Mouse (Mus musculus) embryonic facial prominence, embryonic 11.5 days (tissue): ENCODE measurements at regions not wholly inside any gene's neighbourhood (a gene's known extent, or its start where the extent isn't known, plus 50 kb on each side); places are given as distances from the start of the nearest gene placed in this dataset.
A peak's percentile ranks its signal among the peaks of the same experiment; 100 is the strongest.

ENCODE experiments used
- ATAC-seq: fragments of 200-750 bp; cut with Nextera tagmentation; replicated peaks from 2 replicates; pipeline ENCODE4 v1.8.0; 2017; ENCODE audit warnings: low read depth; ENCODE audit not compliant: insufficient number of reproducible peaks, low FRiP score, low TSS enrichment
- DNase-seq: peaks from one replicate; pipeline ENCODE4 v3.0.0-alpha.2; 2015; ENCODE audit warnings: low spot score
- H3K27ac ChIP-seq: fragments of 300-500 bp; sonication (generic); replicated peaks from 2 replicates; pipeline ENCODE4 v1.5.1; 2014; ENCODE audit warnings: mild to moderate bottlenecking, low read depth, low read length, control low read depth
- H3K27me3 ChIP-seq: fragments of 300-500 bp; sonication (generic); 2 replicates; pipeline ENCODE4 v1.6.1; 2014; ENCODE audit warnings: mild to moderate bottlenecking, low read length, moderate library complexity, mixed read lengths; ENCODE audit not compliant: control insufficient read depth, insufficient read depth
- H3K36me3 ChIP-seq: fragments of 300-500 bp; sonication (generic); replicated peaks from 2 replicates; pipeline ENCODE4 v1.6.1; 2014; ENCODE audit warnings: low read depth, mild to moderate bottlenecking, low read length, moderate library complexity, mixed read lengths; ENCODE audit not compliant: control insufficient read depth, insufficient read depth
- H3K4me1 ChIP-seq: fragments of 300-500 bp; sonication (generic); 2 replicates; pipeline ENCODE4 v1.6.1; 2014; ENCODE audit warnings: low read length, mixed read lengths; ENCODE audit not compliant: control insufficient read depth, insufficient read depth
- H3K4me2 ChIP-seq: fragments of 300-500 bp; sonication (generic); 2 replicates; pipeline ENCODE4 v1.6.1; 2014; ENCODE audit warnings: low read depth, mild to moderate bottlenecking, control low read depth, low read length, moderate library complexity
- H3K4me3 ChIP-seq: fragments of 300-500 bp; sonication (generic); 2 replicates; pipeline ENCODE4 v1.5.1; 2014; ENCODE audit warnings: low read depth, low read length, control low read depth
- H3K9ac ChIP-seq: fragments of 300-500 bp; sonication (generic); replicated peaks from 2 replicates; pipeline ENCODE4 v1.6.1; 2014; ENCODE audit warnings: mild to moderate bottlenecking, control low read depth, low read length
- H3K9me3 ChIP-seq: fragments of 300-500 bp; sonication (generic); replicated peaks from 2 replicates; pipeline ENCODE4 v1.6.1; 2016; ENCODE audit warnings: mild to moderate bottlenecking, low read length, inconsistent platforms, mixed read lengths; ENCODE audit not compliant: control insufficient read depth
- WGBS: fragments of 180-500 bp; shearing (Covaris S2); extraction: QIAGEN DNeasy Blood & Tissue Kit; methylation state at CpG from one replicate; pipeline ENCODE4 v1.1.7; 2014; 5-methylcytosine and 5-hydroxymethylcytosine counted together

DNA sequence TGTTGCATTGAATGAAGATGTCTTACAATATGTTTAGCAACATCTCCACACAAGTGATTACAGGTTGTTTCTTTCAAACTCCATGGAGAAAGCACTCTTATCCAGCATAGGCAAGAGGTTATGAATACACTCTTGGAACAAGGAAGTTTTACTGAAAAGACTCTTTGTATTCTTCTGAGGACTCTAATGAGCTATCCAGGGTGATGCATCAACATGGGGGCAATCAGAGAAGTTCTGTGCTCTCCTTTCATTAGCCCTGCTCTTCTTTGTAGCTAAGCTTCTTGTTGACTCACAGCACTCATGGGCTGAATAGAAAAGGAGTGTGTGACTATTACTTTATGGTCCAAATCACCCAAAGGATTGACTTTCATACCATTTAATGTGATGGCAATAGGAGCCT, 242.6 kb upstream of the Tmem161b start:
- ATAC-seq (no peak), DNase-seq (no peak)
- H3K4me1 ChIP-seq, result no peaks in the 10 kb centered on the region
- H3K36me3 ChIP-seq, result no peaks in the 10 kb centered on the region
- H3K4me2 ChIP-seq, result no peak overlapping the region
- H3K9me3 ChIP-seq, result no peaks in the 10 kb centered on the region
- H3K27ac ChIP-seq, result no peak overlapping the region
- H3K27me3 ChIP-seq, result no peaks in the 10 kb centered on the region
- no peak overlapping the region for H3K4me3 ChIP-seq
- H3K9ac ChIP-seq, result no peak overlapping the region

DNA sequence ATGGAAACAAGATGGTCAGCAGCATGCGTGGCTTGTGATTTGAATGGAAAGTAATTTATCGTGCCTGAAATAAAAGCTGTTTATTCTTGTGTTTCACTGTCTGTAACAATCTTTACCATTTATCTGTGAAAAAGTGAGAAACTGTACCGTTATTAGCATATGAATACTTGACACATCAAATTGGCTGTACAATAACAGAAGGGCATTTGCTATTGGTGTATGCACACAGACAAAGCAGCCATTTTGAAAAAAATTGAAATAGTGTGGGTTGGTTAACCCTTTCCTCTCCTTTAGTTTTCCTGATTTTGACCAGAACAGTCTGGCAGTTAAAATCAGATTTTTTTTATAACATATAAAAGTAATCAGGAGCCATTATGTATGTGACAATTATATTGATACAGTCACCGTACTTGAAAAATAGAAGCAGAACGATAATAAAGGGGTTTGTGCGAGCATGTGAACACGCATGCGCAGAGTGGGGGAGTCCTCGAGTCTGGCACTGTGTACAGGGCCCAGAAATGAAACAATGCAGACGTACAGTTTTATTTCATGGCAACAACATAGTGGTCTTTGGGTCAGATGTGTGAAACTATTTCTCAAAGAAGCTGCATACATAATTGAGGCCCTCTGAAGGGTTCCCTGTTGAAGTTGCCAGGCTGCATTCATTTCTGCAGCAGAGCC, 237.3 kb upstream of the Tmem161b start:
- H3K4me3 ChIP-seq, result no peak overlapping the region
- H3K27me3 ChIP-seq, result no peaks in the 10 kb centered on the region
- no peak overlapping the region for H3K27ac ChIP-seq
- H3K9ac ChIP-seq, result no peak overlapping the region
- ATAC-seq, result 0 out of 2 replicates have a peak, but pooled peaks have one; percentile 65
- H3K36me3 ChIP-seq, result no peaks in the 10 kb centered on the region
- 79% methylated on average over 10 of the region's 10 CpGs for WGBS
- H3K4me1 ChIP-seq, result no peaks in the 10 kb centered on the region
- H3K9me3 ChIP-seq, result no peaks in the 10 kb centered on the region
- no peak for DNase-seq
- no peak overlapping the region for H3K4me2 ChIP-seq

- no peaks in the 10 kb centered on the region for H3K27me3 ChIP-seq
- H3K36me3 ChIP-seq, result no peaks in the 10 kb centered on the region
- H3K4me3 ChIP-seq, result no peak overlapping the region
- H3K4me1 ChIP-seq, result no peaks in the 10 kb centered on the region
- no peaks in the 10 kb centered on the region for H3K9me3 ChIP-seq
- H3K27ac ChIP-seq, result no peak overlapping the region
- no peak overlapping the region for H3K9ac ChIP-seq
- 55% methylated on average over 11 of the region's 11 CpGs for WGBS
- ATAC-seq (no peak), DNase-seq (peak; percentile 27)
- no peak overlapping the region for H3K4me2 ChIP-seq
These were observed 234.2 kb upstream of the Tmem161b start for GRCm38 (mm10) chr13:83987746-83988423.

DNA sequence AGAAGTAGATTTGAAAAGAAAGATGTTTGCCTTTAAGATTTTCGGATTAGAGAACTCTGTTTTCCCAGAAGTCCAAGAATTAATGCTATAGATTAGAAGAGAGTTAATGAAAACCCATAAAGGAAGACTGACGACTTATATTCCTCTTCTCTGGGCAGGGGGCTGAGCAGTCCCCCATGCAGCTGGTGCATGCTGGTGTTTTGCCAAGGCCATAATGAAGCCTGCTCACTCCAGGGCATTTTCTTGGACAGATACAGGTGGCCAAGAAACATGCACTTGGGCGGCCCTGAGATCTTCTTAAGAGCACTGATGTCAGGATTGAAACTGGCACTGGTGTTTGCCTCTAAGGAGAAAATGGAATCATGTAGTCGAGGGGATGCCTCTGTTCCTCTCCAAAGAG, 233.6 kb upstream of the Tmem161b start:
- H3K36me3 ChIP-seq, result no peaks in the 10 kb centered on the region
- H3K9ac ChIP-seq, result no peak overlapping the region
- H3K27ac ChIP-seq, result no peak overlapping the region
- no peaks in the 10 kb centered on the region for H3K27me3 ChIP-seq
- no peaks in the 10 kb centered on the region for H3K4me1 ChIP-seq
- DNase-seq (no peak), ATAC-seq (no peak)
- no peak overlapping the region for H3K4me3 ChIP-seq
- no peak overlapping the region for H3K4me2 ChIP-seq
- WGBS, result 79% methylated on average over 4 of the region's 4 CpGs
- H3K9me3 ChIP-seq, result no peaks in the 10 kb centered on the region

DNA sequence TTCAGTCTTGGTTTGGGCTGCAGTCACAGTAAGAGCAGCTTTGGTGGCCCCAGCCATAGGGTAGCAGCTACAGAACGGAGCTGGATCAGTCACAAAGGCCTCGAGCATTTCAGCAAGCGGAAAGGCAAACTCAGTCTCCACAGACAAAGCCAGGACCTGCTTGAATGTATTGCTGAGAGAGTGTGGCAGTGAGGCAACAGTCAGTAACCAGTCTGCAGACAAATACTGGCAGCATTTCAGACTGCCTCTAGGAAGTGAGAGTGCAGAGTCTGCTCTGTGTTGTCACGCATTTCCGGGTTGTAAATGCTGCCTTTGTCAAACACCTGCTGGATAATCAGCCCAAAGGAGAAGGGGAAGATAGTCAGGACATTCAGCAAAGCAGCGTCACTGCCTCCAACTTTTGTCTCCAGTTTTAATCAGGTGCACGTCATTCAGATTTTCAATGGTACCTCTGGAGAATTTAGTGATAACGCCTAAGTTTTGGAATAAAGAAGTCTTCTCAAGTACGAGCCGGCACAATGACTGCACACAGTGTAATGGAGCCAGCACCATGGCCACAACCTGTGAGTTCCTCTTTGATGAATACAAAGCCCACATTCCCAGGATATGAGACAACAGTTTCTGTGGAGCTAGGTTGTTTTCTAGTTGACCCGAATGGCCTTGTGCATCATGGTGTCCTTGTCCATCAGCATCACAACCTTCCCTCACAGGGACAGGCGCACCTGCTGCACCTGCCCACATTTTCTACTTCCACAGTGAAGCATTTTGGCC, 224.3 kb upstream of the Tmem161b start:
- no peaks in the 10 kb centered on the region for H3K4me1 ChIP-seq
- DNase-seq (no peak), ATAC-seq (no peak)
- H3K4me3 ChIP-seq, result no peak overlapping the region
- no peaks in the 10 kb centered on the region for H3K27me3 ChIP-seq
- no peak overlapping the region for H3K9ac ChIP-seq
- H3K36me3 ChIP-seq, result no peaks in the 10 kb centered on the region
- WGBS, result 54% methylated on average over 12 of the region's 12 CpGs
- H3K4me2 ChIP-seq, result no peak overlapping the region
- H3K27ac ChIP-seq, result no peak overlapping the region
- H3K9me3 ChIP-seq, result no peaks in the 10 kb centered on the region

- ATAC-seq, result no peak
- no peak overlapping the region for H3K9ac ChIP-seq
- no peak overlapping the region for H3K4me2 ChIP-seq
- H3K27ac ChIP-seq, result no peak overlapping the region
- no peaks in the 10 kb centered on the region for H3K36me3 ChIP-seq
- DNase-seq, result no peak
- H3K9me3 ChIP-seq, result no peaks in the 10 kb centered on the region
- H3K27me3 ChIP-seq, result no peaks in the 10 kb centered on the region
- H3K4me3 ChIP-seq, result no peak overlapping the region
- WGBS, result 74% methylated on average over 7 of the region's 7 CpGs
- no peaks in the 10 kb centered on the region for H3K4me1 ChIP-seq
These were observed 200.3 kb upstream of the Tmem161b start for GRCm38 (mm10) chr13:84021771-84022170.

DNA sequence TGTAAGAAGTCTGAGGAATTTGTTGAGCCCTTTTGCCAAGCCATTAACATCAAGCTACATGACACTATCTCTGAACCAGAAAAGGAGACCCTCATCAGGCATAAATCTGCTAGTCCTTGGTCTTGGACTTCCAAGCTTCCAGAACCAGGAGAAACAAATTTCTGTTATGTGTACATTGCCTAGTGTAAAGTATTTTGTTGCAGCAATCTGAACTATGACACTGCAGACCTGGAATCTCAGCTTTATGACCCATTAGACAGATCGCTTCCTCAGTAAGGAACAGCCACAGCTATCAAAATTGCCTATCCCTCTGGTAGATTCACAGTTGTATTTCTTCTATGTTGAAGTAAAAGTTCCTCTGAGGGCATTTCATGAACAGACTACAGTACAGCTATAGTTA, 199.1 kb upstream of the Tmem161b start:
- DNase-seq, result no peak
- no peaks in the 10 kb centered on the region for H3K27me3 ChIP-seq
- H3K4me2 ChIP-seq, result no peak overlapping the region
- WGBS, result 88% methylated on average over 1 of the region's 1 CpGs
- no peak for ATAC-seq
- H3K9ac ChIP-seq, result no peak overlapping the region
- no peaks in the 10 kb centered on the region for H3K9me3 ChIP-seq
- H3K4me1 ChIP-seq, result no peaks in the 10 kb centered on the region
- H3K36me3 ChIP-seq, result no peaks in the 10 kb centered on the region
- H3K4me3 ChIP-seq, result no peak overlapping the region
- H3K27ac ChIP-seq, result no peak overlapping the region

GRCm38 (mm10) chr13:84023637-84024036, 198.5 kb upstream of the Tmem161b start:
- H3K9ac ChIP-seq, result no peak overlapping the region
- no peaks in the 10 kb centered on the region for H3K27me3 ChIP-seq
- no peaks in the 10 kb centered on the region for H3K4me1 ChIP-seq
- H3K36me3 ChIP-seq, result no peaks in the 10 kb centered on the region
- WGBS, result 39% methylated on average over 5 of the region's 5 CpGs
- no peak overlapping the region for H3K4me3 ChIP-seq
- no peak overlapping the region for H3K27ac ChIP-seq
- DNase-seq (peak; percentile 17), ATAC-seq (no peak; the same call in 1 of the 2 replicates)
- no peaks in the 10 kb centered on the region for H3K9me3 ChIP-seq
- no peak overlapping the region for H3K4me2 ChIP-seq
